Mouse (Mus musculus): Measurements from ENCODE around the gene Senp3. TPM values are rescaled to one million over a fixed set of nuclear protein-coding genes. Genes with fewer than 3 reads are reported as not detected.
"Not testable (repeated sequence)": the region's sequence is repeated elsewhere in the genome, so short reads cannot be mapped to it uniquely, and the experiment has no call there.

Senp3 gene
- polyA plus RNA-seq, 1 experiment from 2014 or later, result 36.0 TPM

DNA sequence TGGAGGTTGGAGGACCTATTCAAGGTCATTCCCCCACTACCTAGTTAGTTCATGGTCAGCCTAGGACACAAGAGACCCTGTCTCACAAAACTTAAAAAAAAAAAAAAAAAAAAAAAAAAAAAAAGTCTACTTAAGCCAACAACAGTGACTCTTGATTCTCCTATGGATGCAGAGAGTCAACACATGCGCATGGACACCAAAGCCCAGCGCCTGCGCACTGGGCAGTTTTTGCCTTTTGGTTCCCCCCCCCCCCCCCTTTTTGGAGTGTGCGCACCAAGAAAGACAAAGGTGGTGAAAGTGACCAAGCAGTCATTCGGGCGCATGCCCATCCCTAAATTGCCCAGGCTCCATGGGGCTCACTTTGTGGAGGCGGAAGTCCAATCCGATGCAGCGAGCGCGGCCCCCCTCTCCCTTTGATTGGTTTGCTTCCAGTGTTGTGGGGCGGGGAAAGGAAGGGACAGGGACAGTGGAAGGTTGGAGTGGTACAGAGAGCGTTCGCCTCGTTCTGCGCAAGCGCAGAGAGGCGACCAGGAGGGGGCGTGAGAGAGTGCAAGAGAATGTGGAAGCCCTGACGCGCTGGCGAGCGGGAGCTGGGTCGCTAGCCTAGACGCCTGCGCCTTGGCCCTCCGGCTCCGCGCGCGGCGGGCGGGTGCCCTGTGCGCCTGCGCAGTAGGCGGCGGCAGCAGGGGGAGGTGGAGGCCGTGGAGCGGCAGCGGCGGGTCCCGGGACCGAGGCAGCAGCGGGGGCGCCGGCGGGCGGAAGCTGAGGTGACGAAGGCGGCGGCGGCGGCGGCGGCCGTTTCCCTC lies 49.4 kb downstream of the Senp3 start, which contains the start of gene Fxr2:
Gene Fxr2, plus strand, starts transcription at position 707 of the 806 bp plus-strand sequence.
- H3K4me3 ChIP-seq (ENCODE audit: low read depth, low read length), result peak within 1 kb of the TSS; percentile 77
- no peaks in the 10 kb centered on the region for H3K36me3 ChIP-seq (ENCODE audit: insufficient read depth, low read length)
- peak within 1 kb of the TSS; percentile 85 for H3K4me2 ChIP-seq (replicated peaks; ENCODE audit: low read depth, low read length)
- DNase-seq (ENCODE audit: low spot score) (peak; percentile 99), ATAC-seq (peak; percentile 96)
- H3K9ac ChIP-seq (replicated peaks; ENCODE audit: low read depth), result peak within 1 kb of the TSS; percentile 88
- peak within 1 kb of the TSS; percentile 96 for H3K27ac ChIP-seq (ENCODE audit: low read length)
- no peaks in the 10 kb centered on the region for H3K9me3 ChIP-seq (ENCODE audit: low read length)
- H3K27me3 ChIP-seq (replicated peaks; ENCODE audit: insufficient read depth, low read length), result no peaks in the 10 kb centered on the region
- under 1% methylated on average over 22 of the region's 56 CpGs for WGBS
- no peaks in the 10 kb centered on the region; the same call in 1 of the 2 replicates for H3K4me1 ChIP-seq (ENCODE audit: insufficient read depth, low read depth, low read length)
- TF ChIP-seq EP300 (IDR thresholded peaks at IDR 0.05) (no peak), CTCF (IDR thresholded peaks at IDR 0.05) (peak; percentile 90)

DNA sequence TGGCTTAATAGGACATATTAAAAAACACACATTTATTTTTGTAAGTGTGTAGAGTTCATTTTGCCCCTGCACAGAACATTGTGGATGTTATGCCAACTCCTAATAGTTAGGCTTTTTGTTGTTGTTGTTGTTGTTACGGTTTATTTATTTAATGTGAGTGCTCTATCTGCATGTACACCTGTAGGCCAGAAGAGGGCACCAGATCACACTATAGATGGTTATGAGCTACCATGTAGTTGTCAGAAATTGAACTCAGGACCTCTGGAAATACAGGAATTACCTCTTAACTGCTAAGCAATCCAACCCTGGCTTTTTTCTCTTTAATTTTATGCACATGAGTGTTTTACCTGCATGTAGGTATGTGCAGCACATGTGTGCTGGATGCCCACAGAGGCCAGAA lies 52.1 kb downstream of the Senp3 start:
- no peaks in the 10 kb centered on the region for H3K27me3 ChIP-seq (replicated peaks; ENCODE audit: insufficient read depth, low read length)
- peak; percentile 67 for TF ChIP-seq CTCF (IDR thresholded peaks at IDR 0.05)
- TF ChIP-seq EP300 (IDR thresholded peaks at IDR 0.05), result no peak
- H3K9ac ChIP-seq (replicated peaks; ENCODE audit: low read depth), result no peak overlapping the region
- DNase-seq (ENCODE audit: low spot score), result peak; percentile 49
- 76% methylated on average over 1 of the region's 1 CpGs for WGBS
- no peaks in the 10 kb centered on the region for H3K9me3 ChIP-seq (ENCODE audit: low read length)
- H3K4me1 ChIP-seq (ENCODE audit: insufficient read depth, low read depth, low read length), result no peaks in the 10 kb centered on the region; the same call in 1 of the 2 replicates
- no peak overlapping the region for H3K27ac ChIP-seq (ENCODE audit: low read length)
- no peak overlapping the region for H3K4me3 ChIP-seq (ENCODE audit: low read depth, low read length)
- no peaks in the 10 kb centered on the region for H3K36me3 ChIP-seq (ENCODE audit: insufficient read depth, low read length)
- no peak overlapping the region for H3K4me2 ChIP-seq (replicated peaks; ENCODE audit: low read depth, low read length)
- ATAC-seq, result no peak

DNA sequence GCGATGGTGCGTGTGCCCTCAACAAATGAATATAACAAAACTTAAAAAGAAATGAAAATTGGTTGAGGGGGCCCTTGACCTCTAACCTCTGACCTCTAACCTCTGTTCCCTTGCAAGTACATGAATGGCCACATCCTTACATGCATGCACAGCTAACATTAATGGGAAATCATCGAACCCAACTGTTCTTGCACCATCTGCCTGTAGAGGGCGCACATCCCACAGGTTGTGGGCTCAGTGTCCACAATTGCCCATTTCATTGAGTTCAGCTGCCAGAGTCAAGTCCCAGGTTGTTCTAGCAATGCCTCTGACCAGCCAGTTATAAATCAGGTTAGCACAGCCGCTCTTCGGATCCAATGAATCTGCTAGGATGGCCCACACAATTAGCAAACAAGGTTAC lies 53.6 kb downstream of the Senp3 start:
- H3K4me3 ChIP-seq (ENCODE audit: low read depth, low read length), result no peak overlapping the region
- no peaks in the 10 kb centered on the region for H3K9me3 ChIP-seq (ENCODE audit: low read length)
- H3K27me3 ChIP-seq (replicated peaks; ENCODE audit: insufficient read depth, low read length), result no peaks in the 10 kb centered on the region
- no peak overlapping the region for H3K4me2 ChIP-seq (replicated peaks; ENCODE audit: low read depth, low read length)
- no peak overlapping the region for H3K27ac ChIP-seq (ENCODE audit: low read length)
- no peak for ATAC-seq
- no peaks in the 10 kb centered on the region for H3K4me1 ChIP-seq (ENCODE audit: insufficient read depth, low read depth, low read length)
- peak; percentile 83 for DNase-seq (ENCODE audit: low spot score)
- H3K9ac ChIP-seq (replicated peaks; ENCODE audit: low read depth), result no peak overlapping the region
- 34% methylated on average over 6 of the region's 6 CpGs for WGBS
- TF ChIP-seq EP300 (IDR thresholded peaks at IDR 0.05) (no peak), CTCF (IDR thresholded peaks at IDR 0.05) (peak; percentile 98)
- no peaks in the 10 kb centered on the region for H3K36me3 ChIP-seq (ENCODE audit: insufficient read depth, low read length)

DNA sequence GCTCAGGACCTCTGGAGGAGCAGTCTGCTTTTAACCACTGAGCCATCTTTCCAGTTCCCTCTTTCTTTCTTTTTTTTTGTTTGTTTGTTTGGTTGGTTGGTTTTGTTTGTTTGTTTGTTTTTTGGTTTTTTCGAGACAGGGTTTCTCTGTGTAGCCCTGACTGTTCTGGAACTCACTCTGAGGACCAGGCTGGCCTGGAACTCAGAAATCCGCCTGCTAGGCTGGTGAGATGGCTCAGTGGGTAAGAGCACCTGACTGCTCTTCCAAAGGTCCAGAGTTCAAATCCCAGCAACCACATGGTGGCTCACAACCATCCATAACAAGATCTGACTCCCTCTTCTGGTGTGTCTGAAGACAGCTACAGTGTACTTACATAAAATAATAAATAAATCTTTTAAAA lies 57.5 kb downstream of the Senp3 start:
- WGBS, result 68% methylated on average over 2 of the region's 2 CpGs
- H3K27me3 ChIP-seq (replicated peaks; ENCODE audit: insufficient read depth, low read length); H3K4me2 ChIP-seq (replicated peaks; ENCODE audit: low read depth, low read length); H3K4me1 ChIP-seq (ENCODE audit: insufficient read depth, low read depth, low read length); H3K27ac ChIP-seq (ENCODE audit: low read length); H3K4me3 ChIP-seq (ENCODE audit: low read depth, low read length); H3K9ac ChIP-seq (replicated peaks; ENCODE audit: low read depth); H3K36me3 ChIP-seq (ENCODE audit: insufficient read depth, low read length); DNase-seq (ENCODE audit: low spot score); ATAC-seq; H3K9me3 ChIP-seq (ENCODE audit: low read length): not testable (repeated sequence)

MicroRNAs within 50 kb of the gene (microRNA counts, 519-probe panel; counts per million panel counts)
- microRNA mmu-miR-1934 (not detected), microRNA mmu-miR-467f (3,336 counts per million, percentile 19 among the panel's probes with 10 or more counts)

Small RNA genes lying within 50 kb of the gene (microRNA-seq; reads per million reads assigned to microRNA genes)
- gene Mir1934 (2.2 reads per million), gene Mir467f (not detected)

Other genes starting within 250 kb of the Senp3 start
- 1.3 and 2.2 TPM in 2 replicates for gene Dnah2, start 133.0 kb downstream of the Senp3 start, polyA plus RNA-seq (2015; fragmentation: Nextera tagmentation; extraction: Ambion mirVana)
- 0.80 and 1.0 TPM in 2 replicates for gene Efnb3, start 121.9 kb downstream of the Senp3 start, polyA plus RNA-seq (2015; fragmentation: Nextera tagmentation; extraction: Ambion mirVana)
- gene Wrap53, start 101.8 kb downstream of the Senp3 start, polyA plus RNA-seq (2015; fragmentation: Nextera tagmentation; extraction: Ambion mirVana), result 13.8 and 14.3 TPM in 2 replicates
- gene Trp53, start 101.7 kb downstream of the Senp3 start, polyA plus RNA-seq (2015; fragmentation: Nextera tagmentation; extraction: Ambion mirVana), result 39.8 and 50.6 TPM in 2 replicates
- 7.5 and 8.1 TPM in 2 replicates for gene Atp1b2, start 76.1 kb downstream of the Senp3 start, polyA plus RNA-seq (2015; fragmentation: Nextera tagmentation; extraction: Ambion mirVana)
- not detected in 2 replicates for gene Shbg, start 64.2 kb downstream of the Senp3 start, polyA plus RNA-seq (2015; fragmentation: Nextera tagmentation; extraction: Ambion mirVana)
- gene Sat2, start 60.1 kb downstream of the Senp3 start, polyA plus RNA-seq (2015; fragmentation: Nextera tagmentation; extraction: Ambion mirVana), result 14.4 and 16.3 TPM in 2 replicates
- 16.3 and 17.9 TPM in 2 replicates for gene Fxr2, start 49.1 kb downstream of the Senp3 start, polyA plus RNA-seq (2015; fragmentation: Nextera tagmentation; extraction: Ambion mirVana)
- 0.14 and 0.17 TPM in 2 replicates for gene Sox15, start 26.8 kb downstream of the Senp3 start, polyA plus RNA-seq (2015; fragmentation: Nextera tagmentation; extraction: Ambion mirVana)
- gene Mpdu1, start 19.4 kb downstream of the Senp3 start, polyA plus RNA-seq (2015; fragmentation: Nextera tagmentation; extraction: Ambion mirVana), result 57.3 and 61.3 TPM in 2 replicates
- gene Cd68, start 15.9 kb downstream of the Senp3 start, polyA plus RNA-seq (2015; fragmentation: Nextera tagmentation; extraction: Ambion mirVana), result 41.9 and 43.6 TPM in 2 replicates
- 283 and 286 TPM in 2 replicates for gene Eif4a1, start 9.7 kb downstream of the Senp3 start, polyA plus RNA-seq (2015; fragmentation: Nextera tagmentation; extraction: Ambion mirVana)
- 4.4 and 6.7 TPM in 2 replicates for gene Tnfsf13, start 3.7 kb upstream of the Senp3 start, polyA plus RNA-seq (2015; fragmentation: Nextera tagmentation; extraction: Ambion mirVana)
- gene Tnfsf12, start 13.8 kb upstream of the Senp3 start, polyA plus RNA-seq (2015; fragmentation: Nextera tagmentation; extraction: Ambion mirVana), result 12.0 and 13.6 TPM in 2 replicates
- 11.9 and 13.1 TPM in 2 replicates for gene Tnfsfm13, start 14.0 kb upstream of the Senp3 start, polyA plus RNA-seq (2015; fragmentation: Nextera tagmentation; extraction: Ambion mirVana)
- gene Polr2a, start 76.6 kb upstream of the Senp3 start, polyA plus RNA-seq (2015; fragmentation: Nextera tagmentation; extraction: Ambion mirVana), result 14.0 and 15.3 TPM in 2 replicates
- 1.0 TPM in 2 replicates for gene Slc35g3, start 79.9 kb upstream of the Senp3 start, polyA plus RNA-seq (2015; fragmentation: Nextera tagmentation; extraction: Ambion mirVana)
- 6.6 and 7.6 TPM in 2 replicates for gene Zbtb4, start 83.8 kb upstream of the Senp3 start, polyA plus RNA-seq (2015; fragmentation: Nextera tagmentation; extraction: Ambion mirVana)
- 15.6 and 16.2 TPM in 2 replicates for gene Chrnb1, start 113.9 kb upstream of the Senp3 start, polyA plus RNA-seq (2015; fragmentation: Nextera tagmentation; extraction: Ambion mirVana)
- 0.57 and 0.95 TPM in 2 replicates for gene Fgf11, start 119.8 kb upstream of the Senp3 start, polyA plus RNA-seq (2015; fragmentation: Nextera tagmentation; extraction: Ambion mirVana)
- 14.3 and 14.9 TPM in 2 replicates for gene Tmem102, start 123.5 kb upstream of the Senp3 start, polyA plus RNA-seq (2015; fragmentation: Nextera tagmentation; extraction: Ambion mirVana)
- gene Gm39566, start 133.2 kb upstream of the Senp3 start, polyA plus RNA-seq (2015; fragmentation: Nextera tagmentation; extraction: Ambion mirVana), result not detected in 2 replicates
- not detected in 2 replicates for gene Spem2, start 136.4 kb upstream of the Senp3 start, polyA plus RNA-seq (2015; fragmentation: Nextera tagmentation; extraction: Ambion mirVana)
- not detected in 2 replicates for gene Spem1, start 140.1 kb upstream of the Senp3 start, polyA plus RNA-seq (2015; fragmentation: Nextera tagmentation; extraction: Ambion mirVana)
- 2.9 and 3.9 TPM in 2 replicates for gene Nlgn2, start 155.7 kb upstream of the Senp3 start, polyA plus RNA-seq (2015; fragmentation: Nextera tagmentation; extraction: Ambion mirVana)
- 365 and 395 TPM in 2 replicates for gene Tmem256, start 156.4 kb upstream of the Senp3 start, polyA plus RNA-seq (2015; fragmentation: Nextera tagmentation; extraction: Ambion mirVana)
- 107 and 114 TPM in 2 replicates for gene Plscr3, start 164.3 kb upstream of the Senp3 start, polyA plus RNA-seq (2015; fragmentation: Nextera tagmentation; extraction: Ambion mirVana)
- gene Tnk1, start 176.6 kb upstream of the Senp3 start, polyA plus RNA-seq (2015; fragmentation: Nextera tagmentation; extraction: Ambion mirVana), result 6.1 and 7.6 TPM in 2 replicates
- gene Tmem95, start 195.9 kb upstream of the Senp3 start, polyA plus RNA-seq (2015; fragmentation: Nextera tagmentation; extraction: Ambion mirVana), result not detected in 2 replicates
- gene Kctd11, start 199.3 kb upstream of the Senp3 start, polyA plus RNA-seq (2015; fragmentation: Nextera tagmentation; extraction: Ambion mirVana), result 10.1 and 11.4 TPM in 2 replicates
- gene Acap1, start 213.5 kb upstream of the Senp3 start, polyA plus RNA-seq (2015; fragmentation: Nextera tagmentation; extraction: Ambion mirVana), result 1.5 and 1.7 TPM in 2 replicates
- gene 2810408A11Rik, start 218.9 kb upstream of the Senp3 start, polyA plus RNA-seq (2015; fragmentation: Nextera tagmentation; extraction: Ambion mirVana), result 6.4 and 7.0 TPM in 2 replicates
- gene Neurl4, start 219.0 kb upstream of the Senp3 start, polyA plus RNA-seq (2015; fragmentation: Nextera tagmentation; extraction: Ambion mirVana), result 3.8 and 3.9 TPM in 2 replicates
- 53.0 and 59.1 TPM in 2 replicates for gene Gps2, start 231.8 kb upstream of the Senp3 start, polyA plus RNA-seq (2015; fragmentation: Nextera tagmentation; extraction: Ambion mirVana)
- gene Eif5a, start 239.9 kb upstream of the Senp3 start, polyA plus RNA-seq (2015; fragmentation: Nextera tagmentation; extraction: Ambion mirVana), result 758 and 815 TPM in 2 replicates